Mouse (Mus musculus): ENCODE data around the gene Slc27a3.

Slc27a3 gene

DNA sequence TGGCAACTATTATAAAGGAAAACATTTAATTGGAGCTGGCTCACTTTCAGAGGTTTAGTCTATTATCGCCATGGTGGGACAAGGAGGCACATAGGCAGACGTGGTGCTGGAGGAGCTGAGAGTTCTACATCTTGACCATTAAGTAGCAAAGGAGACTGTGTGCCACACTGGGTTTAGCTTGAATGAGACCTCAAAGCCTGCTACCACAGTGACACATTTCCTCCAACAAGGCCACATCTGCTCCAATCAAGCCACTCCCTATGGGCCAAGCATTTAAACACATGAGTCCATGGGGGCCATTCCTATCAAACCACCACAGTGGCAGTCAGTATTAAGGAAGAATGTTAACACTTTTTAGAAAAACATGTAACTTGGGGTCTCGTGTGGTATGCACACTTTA is 51.5 kb downstream of the Slc27a3 start:
- DNase-seq: no peak

- no peak for DNase-seq
Observed at GRCm38 (mm10) chr3:90335517-90335916, 54.2 kb downstream of the Slc27a3 start.

Measured in retina, postnatal 1 day (tissue).